Mouse (Mus musculus) heart, postnatal 14 days (tissue): ENCODE data around the gene Olfr175-ps1. TPM values are rescaled to one million over a fixed set of nuclear protein-coding genes. Genes with fewer than 3 reads are reported as not detected.

Experiments used
- DNase-seq, 2 experiments: peaks; one replicate each; pipeline ENCODE4 v3.0.0; 2021 to 2022
- intact Hi-C: fragments of 180-260 bp; cut with DNase I; formaldehyde crosslinking; loops from one replicate; pipeline ENCODE4 v1.15.1; 2025
- long read RNA-seq, 2 experiments: library from polyadenylated mRNA; stranded (forward); transcript quantifications; one replicate each; pipeline ENCODE4 v2.0.0; 2021
- total RNA-seq, 2 experiments: library from RNA; stranded (reverse); gene quantifications; 2 replicates each; pipeline ENCODE4 v1.2.3; 2021

Gene Olfr175-ps1
- total RNA-seq, result not detected
- long read RNA-seq, experiment 1, result 0 reads
- long read RNA-seq, experiment 2, result 0 reads

DNA sequence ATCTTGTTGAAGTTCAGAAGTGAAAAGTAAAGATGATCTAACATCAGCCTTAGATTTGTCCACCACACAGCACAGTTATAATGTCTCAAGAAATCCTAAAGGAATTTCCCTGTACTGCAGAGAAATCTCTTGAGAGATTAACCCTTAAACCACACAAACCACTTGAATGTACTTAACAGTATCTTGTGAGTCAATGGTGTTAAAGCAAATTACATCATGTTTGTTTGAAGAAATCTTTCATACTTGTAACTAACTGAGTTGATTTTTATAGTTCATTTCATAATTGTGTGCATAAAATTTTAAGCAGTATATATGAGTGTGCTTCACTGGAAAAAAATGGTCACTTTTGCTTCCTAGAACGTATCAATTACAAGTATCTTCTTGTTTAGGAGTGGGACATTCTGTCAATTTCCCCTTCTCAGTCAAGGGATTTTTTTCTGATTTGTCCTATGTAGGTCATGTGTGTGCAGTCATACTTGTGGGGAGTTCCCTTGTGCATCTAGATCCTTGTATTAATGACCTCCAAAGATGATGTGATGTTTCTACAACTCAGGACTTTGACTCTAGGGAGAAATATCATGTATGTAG is at the start of gene Olfr175-ps1:
Gene Olfr175-ps1 (minus strand): TSS at position 51 of the 588 bp plus-strand sequence.
- DNase-seq, result no peak
- intact Hi-C loops, result no loop called here

GRCm38 (mm10) chr16:58874668-58875067 is 48.1 kb upstream of the Olfr175-ps1 start, which contains the start of gene Olfr177:
Gene Olfr177 (minus strand): TSS chr16:58874768.
- no peak for DNase-seq
- intact Hi-C loops, result no loop called here

- intact Hi-C loops, result no loop called here
- DNase-seq, result no peak
Observed at GRCm38 (mm10) chr16:58861479-58861878, 34.9 kb upstream of the Olfr175-ps1 start.

GRCm38 (mm10) chr16:58860032-58860737 is 33.6 kb upstream of the Olfr175-ps1 start:
- intact Hi-C loops, result no loop called here
- no peak for DNase-seq

GRCm38 (mm10) chr16:58800168-58800567 is 26.4 kb downstream of the Olfr175-ps1 start, which contains the start of gene Olfr173:
Gene Olfr173 (minus strand): TSS chr16:58800268.
- DNase-seq, result no peak
- intact Hi-C loops, result no loop called here

Other genes with a start within 250 kb of the Olfr175-ps1 start
- gene Gm813, start 209.8 kb downstream of the Olfr175-ps1 start, total RNA-seq, result not detected
- gene E330017A01Rik, start 188.0 kb downstream of the Olfr175-ps1 start, total RNA-seq, result not detected
- 10 to 100 TPM; 29.3 to 30.6 TPM for gene Cpox, start 156.5 kb downstream of the Olfr175-ps1 start, total RNA-seq
- gene Gpr15, start 107.7 kb downstream of the Olfr175-ps1 start, total RNA-seq, result not detected
- 10 to 100 TPM; 56.3 to 61.4 TPM for gene Cldnd1, start 98.9 kb downstream of the Olfr175-ps1 start, total RNA-seq
- not detected for gene Olfr172, start 63.6 kb downstream of the Olfr175-ps1 start, total RNA-seq
- not detected for gene Olfr173, start 26.5 kb downstream of the Olfr175-ps1 start, total RNA-seq
- gene Olfr177, start 48.0 kb upstream of the Olfr175-ps1 start, total RNA-seq, result not detected
- not detected for gene Olfr178, start 65.3 kb upstream of the Olfr175-ps1 start, total RNA-seq
- gene Olfr181, start 102.0 kb upstream of the Olfr175-ps1 start, total RNA-seq, result not detected
- gene Olfr180, start 102.6 kb upstream of the Olfr175-ps1 start, total RNA-seq, result not detected
- gene Olfr183, start 168.6 kb upstream of the Olfr175-ps1 start, total RNA-seq, result not detected
- not detected for gene Olfr186, start 203.5 kb upstream of the Olfr175-ps1 start, total RNA-seq
- gene Olfr187, start 213.0 kb upstream of the Olfr175-ps1 start, total RNA-seq, result not detected